Mouse (Mus musculus): Measurements from ENCODE around the gene Stk35. TPM values are rescaled to one million over a fixed set of nuclear protein-coding genes. Genes with fewer than 3 reads are reported as not detected.

Stk35 gene
- 18.0 and 18.8 TPM in 2 replicates for polyA plus RNA-seq (2012; ENCODE audit: insufficient read depth, insufficient read length, missing spikeins)

DNA sequence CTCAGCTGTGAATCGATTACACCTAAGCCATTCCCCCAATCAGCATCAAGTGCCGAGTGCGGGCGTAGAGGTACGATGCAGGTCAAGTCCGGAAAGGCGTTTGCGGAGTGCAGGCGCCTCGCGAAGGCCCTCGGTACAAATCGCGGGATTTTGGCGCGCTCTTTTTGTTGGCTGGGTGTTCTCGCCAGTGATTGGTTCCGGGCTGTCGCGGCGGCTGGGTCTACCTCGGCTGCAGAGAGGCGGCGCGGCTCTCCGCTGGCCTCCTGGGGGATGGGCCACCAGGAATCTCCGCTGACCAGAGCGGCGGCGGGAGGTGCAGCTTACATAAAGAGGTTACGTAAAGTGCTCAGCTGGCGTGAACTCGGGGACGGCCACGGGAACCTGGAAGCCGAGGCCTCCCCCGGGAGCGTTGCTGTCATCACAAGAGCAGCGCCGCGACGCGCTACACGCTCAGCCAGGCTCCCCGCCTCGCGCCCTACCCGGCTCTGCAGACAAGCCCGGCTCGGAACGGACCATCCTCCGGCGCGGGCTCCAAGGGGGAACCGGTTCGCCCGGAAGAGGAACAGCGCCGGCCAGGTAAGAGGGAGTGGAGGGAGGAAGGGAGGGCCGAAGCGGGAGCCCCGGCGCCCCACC lies at the start of gene Stk35:
Stk35 (plus strand) TSS at position 247 of the 633 bp plus-strand sequence.
- Histone ChIP-seq H3K4me3 (ENCODE audit: insufficient read depth, low read length) (peak within 1 kb of the TSS; percentile 92), H3K4me1 (ENCODE audit: control insufficient read depth, insufficient read depth, low read length) (peaks cover 12% of the 10 kb centered on the region), H3K27ac (ENCODE audit: insufficient read depth, low read depth, low read length) (peak within 1 kb of the TSS; percentile 91)
- TF ChIP-seq POLR2A (IDR thresholded peaks at IDR 0.05; ENCODE audit: borderline replicate concordance, low read depth, low read length) (no peak), CTCF (IDR thresholded peaks at IDR 0.05; ENCODE audit: low read depth, low read length) (no peak)

DNA sequence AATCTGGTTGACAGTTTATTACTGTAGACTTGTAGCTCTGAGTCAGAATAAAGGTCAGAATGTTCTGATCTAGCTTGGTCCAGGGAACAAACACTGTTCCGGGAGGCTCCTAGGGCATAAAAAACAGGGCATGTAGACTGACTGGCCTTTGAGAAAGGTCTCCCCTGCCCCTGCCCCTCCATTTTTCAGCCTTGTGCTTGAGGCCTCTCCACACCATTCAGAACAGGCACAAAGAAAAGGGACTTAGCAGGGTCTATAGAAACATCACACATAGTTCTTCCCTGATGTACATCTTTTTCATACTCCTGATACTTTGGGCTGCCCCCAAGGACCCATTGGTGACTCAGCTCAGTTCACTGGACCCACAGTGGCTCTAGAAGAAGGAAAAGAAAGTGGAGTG lies 18.3 kb upstream of the Stk35 start:
- TF ChIP-seq POLR2A (IDR thresholded peaks at IDR 0.05; ENCODE audit: borderline replicate concordance, low read depth, low read length) (no peak), CTCF (IDR thresholded peaks at IDR 0.05; ENCODE audit: low read depth, low read length) (no peak)
- Histone ChIP-seq H3K4me3 (ENCODE audit: insufficient read depth, low read length) (no peak overlapping the region), H3K27ac (ENCODE audit: insufficient read depth, low read depth, low read length) (no peak overlapping the region), H3K4me1 (ENCODE audit: control insufficient read depth, insufficient read depth, low read length) (no peaks in the 10 kb centered on the region)

DNA sequence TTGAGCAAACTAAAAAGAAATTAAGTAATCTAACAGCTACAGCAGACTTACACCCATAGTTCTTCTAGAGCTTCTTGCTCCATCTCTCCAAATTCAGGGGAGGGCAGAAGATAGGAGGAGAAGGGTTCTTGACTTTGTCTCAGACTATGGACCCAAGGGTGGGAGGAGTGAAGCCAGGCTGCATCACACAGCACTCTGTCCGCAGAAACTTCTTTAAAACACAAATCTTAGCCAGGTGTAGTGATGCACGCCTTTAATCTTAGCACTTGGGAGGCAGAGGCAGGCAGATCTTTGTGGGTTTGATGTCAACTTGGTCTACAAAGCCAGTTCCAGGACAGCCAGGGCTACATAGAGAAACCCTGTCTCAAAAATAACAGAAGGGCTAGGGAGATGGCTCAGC lies 3.8 kb upstream of the Stk35 start:
- H3K4me1 ChIP-seq (ENCODE audit: control insufficient read depth, insufficient read depth, low read length) = no peaks in the 10 kb centered on the region; the same call in 1 of the 2 replicates
- H3K27ac ChIP-seq (ENCODE audit: insufficient read depth, low read depth, low read length) = no peak overlapping the region
- no peak for TF ChIP-seq CTCF (IDR thresholded peaks at IDR 0.05; ENCODE audit: low read depth, low read length)
- TF ChIP-seq POLR2A (IDR thresholded peaks at IDR 0.05; ENCODE audit: borderline replicate concordance, low read depth, low read length) = no peak
- H3K4me3 ChIP-seq (ENCODE audit: insufficient read depth, low read length) = no peak overlapping the region

DNA sequence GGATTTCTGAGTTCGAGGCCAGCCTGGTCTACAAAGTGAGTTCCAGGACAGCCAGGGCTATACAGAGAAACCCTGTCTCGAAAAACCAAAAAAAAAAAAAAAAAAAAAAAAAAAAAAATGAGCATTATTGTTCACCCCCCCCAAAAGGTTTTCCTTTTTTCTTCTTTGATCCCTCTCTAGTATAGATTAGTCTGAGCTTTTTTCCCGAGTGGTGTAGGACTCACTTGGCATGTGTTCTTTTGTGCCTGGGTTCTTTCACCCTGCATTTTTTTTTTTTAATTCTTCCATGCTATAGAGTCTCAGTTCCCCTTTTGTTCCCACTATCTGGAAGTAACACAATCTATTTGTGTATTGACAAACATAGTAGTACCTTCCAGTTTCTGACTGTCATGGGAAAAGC lies 2.6 kb upstream of the Stk35 start:
- H3K27ac ChIP-seq (ENCODE audit: insufficient read depth, low read depth, low read length) = no peak overlapping the region
- peaks cover 6% of the 10 kb centered on the region for H3K4me1 ChIP-seq (ENCODE audit: control insufficient read depth, insufficient read depth, low read length)
- H3K4me3 ChIP-seq (ENCODE audit: insufficient read depth, low read length) = no peak overlapping the region
- no peak for TF ChIP-seq POLR2A (IDR thresholded peaks at IDR 0.05; ENCODE audit: borderline replicate concordance, low read depth, low read length)
- no peak for TF ChIP-seq CTCF (IDR thresholded peaks at IDR 0.05; ENCODE audit: low read depth, low read length)

DNA sequence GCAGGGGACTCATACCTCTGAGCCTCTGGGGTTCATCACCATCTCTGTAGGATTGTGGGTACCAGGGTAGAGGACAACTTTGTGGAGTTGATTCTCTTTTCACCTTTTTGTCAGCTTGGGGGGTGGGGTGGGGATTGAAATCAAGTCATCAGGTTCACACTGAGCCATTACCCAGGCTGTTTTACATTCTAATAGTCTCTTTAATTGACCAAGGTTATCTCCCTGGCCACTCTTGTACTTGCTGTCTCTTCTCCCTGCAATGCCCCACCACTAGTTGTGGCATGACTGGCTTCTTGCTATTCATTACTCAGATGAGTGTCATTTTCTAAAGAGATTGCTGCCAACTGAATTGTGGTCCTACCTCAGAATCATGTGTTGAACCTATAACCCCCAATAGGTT lies 1.9 kb upstream of the Stk35 start:
- Histone ChIP-seq H3K27ac (ENCODE audit: insufficient read depth, low read depth, low read length) (no peak overlapping the region), H3K4me1 (ENCODE audit: control insufficient read depth, insufficient read depth, low read length) (peaks cover 10% of the 10 kb centered on the region), H3K4me3 (ENCODE audit: insufficient read depth, low read length) (no peak overlapping the region)
- no peak for TF ChIP-seq CTCF (IDR thresholded peaks at IDR 0.05; ENCODE audit: low read depth, low read length)
- no peak for TF ChIP-seq POLR2A (IDR thresholded peaks at IDR 0.05; ENCODE audit: borderline replicate concordance, low read depth, low read length)

DNA sequence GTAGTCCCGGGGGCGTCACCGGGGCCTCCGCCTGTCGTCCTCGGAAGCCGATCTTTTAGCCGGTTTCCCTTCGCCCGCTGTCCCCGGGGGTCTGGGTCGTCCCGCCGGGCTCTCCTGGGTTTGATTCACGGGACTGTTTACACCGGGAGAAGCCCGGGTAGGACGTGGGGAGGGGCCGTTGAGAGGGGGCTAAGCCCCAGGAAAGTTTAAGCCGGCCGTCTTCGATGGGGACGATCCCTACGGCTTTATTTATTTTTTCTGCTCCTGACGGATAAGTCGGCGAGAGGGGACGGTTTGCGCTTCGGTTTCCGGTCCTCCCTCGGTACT lies 550 bp downstream of the Stk35 start:
- TF ChIP-seq CTCF (IDR thresholded peaks at IDR 0.05; ENCODE audit: low read depth, low read length) = no peak
- TF ChIP-seq POLR2A (IDR thresholded peaks at IDR 0.05; ENCODE audit: borderline replicate concordance, low read depth, low read length) = no peak

DNA sequence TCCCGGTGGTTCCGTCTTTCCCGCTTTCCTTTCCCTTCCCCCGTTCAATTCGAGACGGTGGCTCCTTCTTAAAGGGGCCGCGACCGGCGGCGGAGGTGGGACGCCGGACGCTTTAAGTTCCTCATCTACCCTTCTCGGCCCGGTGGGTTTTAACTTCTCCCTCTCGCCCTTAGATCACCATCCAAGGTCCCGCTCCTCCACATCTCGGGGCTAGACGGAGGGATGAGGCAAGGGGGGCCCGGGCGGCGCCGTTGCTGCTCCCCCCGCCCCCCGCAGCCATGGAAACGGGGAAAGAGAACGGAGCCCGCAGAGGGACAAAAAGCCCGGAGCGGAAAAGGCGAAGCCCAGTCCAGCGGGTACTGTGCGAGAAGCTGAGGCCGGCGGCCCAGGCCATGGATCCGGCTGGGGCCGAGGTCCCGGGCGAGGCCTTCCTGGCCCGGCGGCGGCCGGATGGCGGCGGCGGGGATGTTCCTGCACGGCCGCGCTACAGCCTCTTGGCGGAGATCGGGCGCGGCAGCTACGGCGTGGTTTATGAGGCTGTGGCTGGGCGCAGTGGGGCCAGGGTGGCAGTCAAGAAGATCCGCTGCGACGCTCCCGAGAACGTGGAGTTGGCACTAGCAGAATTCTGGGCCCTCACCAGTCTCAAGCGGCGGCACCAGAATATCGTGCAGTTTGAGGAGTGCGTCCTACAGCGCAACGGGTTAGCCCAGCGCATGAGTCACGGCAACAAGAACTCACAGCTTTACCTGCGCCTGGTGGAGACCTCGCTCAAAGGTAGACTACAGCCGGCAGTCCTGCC lies 1.1 kb downstream of the Stk35 start:
- peaks cover 12% of the 10 kb centered on the region for H3K4me1 ChIP-seq (ENCODE audit: control insufficient read depth, insufficient read depth, low read length)
- peak overlapping the region; percentile 92 for H3K4me3 ChIP-seq (ENCODE audit: insufficient read depth, low read length)
- TF ChIP-seq POLR2A (IDR thresholded peaks at IDR 0.05; ENCODE audit: borderline replicate concordance, low read depth, low read length) = no peak
- peak overlapping the region; percentile 91 for H3K27ac ChIP-seq (ENCODE audit: insufficient read depth, low read depth, low read length)

More for the DNA sequence above, 550 bp downstream of the Stk35 start:
- Histone ChIP-seq H3K4me3 (ENCODE audit: insufficient read depth, low read length) (peak overlapping the region; percentile 92), H3K4me1 (ENCODE audit: control insufficient read depth, insufficient read depth, low read length) (peaks cover 12% of the 10 kb centered on the region), H3K27ac (ENCODE audit: insufficient read depth, low read depth, low read length) (peak overlapping the region; percentile 91)

DNA sequence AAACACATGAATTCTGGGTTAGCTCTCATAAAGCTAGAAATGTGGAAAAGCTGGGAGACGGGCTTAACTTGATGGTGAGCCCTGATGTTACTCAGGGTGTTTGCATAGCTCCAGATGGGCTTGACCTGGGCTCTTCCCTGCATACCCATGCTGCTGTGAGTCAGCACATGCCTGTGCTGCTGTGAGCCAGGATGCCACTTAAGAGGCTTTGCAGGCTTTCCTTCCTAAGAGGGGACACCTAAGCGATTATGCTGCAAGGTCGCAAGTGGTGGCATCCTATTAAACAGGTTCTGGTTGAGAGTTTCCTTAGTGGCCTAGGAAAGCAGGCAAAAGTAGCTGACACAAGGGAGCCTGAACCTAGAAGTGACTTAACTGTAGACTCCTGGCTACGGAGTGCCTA lies 5.2 kb downstream of the Stk35 start:
- no peak overlapping the region for H3K4me3 ChIP-seq (ENCODE audit: insufficient read depth, low read length)

DNA sequence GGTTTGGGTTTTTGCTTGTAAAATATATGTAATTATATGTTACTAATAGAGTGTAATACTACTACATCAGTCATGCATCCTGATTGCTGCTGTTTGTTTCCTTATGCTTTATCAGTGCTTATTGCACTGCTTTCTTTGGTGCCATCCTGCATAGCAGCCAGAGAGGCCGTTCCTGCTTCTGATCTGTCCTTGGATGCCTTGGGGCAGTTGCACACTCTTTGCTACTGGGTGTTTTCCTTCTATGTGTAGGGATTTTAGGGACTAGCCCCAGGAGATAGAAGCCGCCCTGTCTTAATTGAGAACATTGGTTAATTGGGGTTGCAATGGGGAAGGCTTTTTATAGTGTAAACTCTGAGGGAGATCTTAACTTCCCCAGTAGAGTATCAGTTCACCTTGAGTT lies 6.2 kb downstream of the Stk35 start:
- peaks cover 22% of the 10 kb centered on the region for H3K4me1 ChIP-seq (ENCODE audit: control insufficient read depth, insufficient read depth, low read length)
- no peak overlapping the region for H3K27ac ChIP-seq (ENCODE audit: insufficient read depth, low read depth, low read length)
- no peak for TF ChIP-seq POLR2A (IDR thresholded peaks at IDR 0.05; ENCODE audit: borderline replicate concordance, low read depth, low read length)
- TF ChIP-seq CTCF (IDR thresholded peaks at IDR 0.05; ENCODE audit: low read depth, low read length) = no peak
- no peak overlapping the region for H3K4me3 ChIP-seq (ENCODE audit: insufficient read depth, low read length)

More for the DNA sequence above, 5.2 kb downstream of the Stk35 start:
- peaks cover 22% of the 10 kb centered on the region for H3K4me1 ChIP-seq (ENCODE audit: control insufficient read depth, insufficient read depth, low read length)
- TF ChIP-seq POLR2A (IDR thresholded peaks at IDR 0.05; ENCODE audit: borderline replicate concordance, low read depth, low read length) (no peak), CTCF (IDR thresholded peaks at IDR 0.05; ENCODE audit: low read depth, low read length) (no peak)
- H3K27ac ChIP-seq (ENCODE audit: insufficient read depth, low read depth, low read length) = no peak overlapping the region

DNA sequence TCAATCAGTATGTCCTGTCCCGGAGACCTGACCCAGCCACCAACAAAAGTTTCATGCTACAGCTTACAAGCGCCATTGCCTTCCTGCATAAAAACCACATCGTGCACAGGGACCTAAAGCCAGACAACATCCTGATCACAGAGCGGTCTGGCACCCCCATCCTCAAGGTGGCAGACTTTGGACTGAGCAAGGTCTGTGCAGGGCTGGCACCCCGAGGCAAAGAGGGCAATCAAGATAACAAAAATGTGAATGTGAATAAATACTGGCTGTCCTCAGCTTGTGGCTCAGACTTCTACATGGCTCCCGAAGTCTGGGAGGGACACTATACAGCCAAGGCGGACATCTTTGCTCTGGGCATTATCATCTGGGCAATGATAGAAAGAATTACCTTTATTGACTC lies 10.2 kb downstream of the Stk35 start:
- peaks cover 17% of the 10 kb centered on the region for H3K4me1 ChIP-seq (ENCODE audit: control insufficient read depth, insufficient read depth, low read length)
- H3K4me3 ChIP-seq (ENCODE audit: insufficient read depth, low read length) = no peak overlapping the region
- H3K27ac ChIP-seq (ENCODE audit: insufficient read depth, low read depth, low read length) = no peak overlapping the region
- TF ChIP-seq POLR2A (IDR thresholded peaks at IDR 0.05; ENCODE audit: borderline replicate concordance, low read depth, low read length) = no peak
- TF ChIP-seq CTCF (IDR thresholded peaks at IDR 0.05; ENCODE audit: low read depth, low read length) = no peak
